Mouse (Mus musculus) stomach, embryonic 15.5 days (tissue): Measurements from ENCODE around the gene Hoxa9. TPM values are rescaled to one million over a fixed set of nuclear protein-coding genes. Genes with fewer than 3 reads are reported as not detected.

Experiments used
- ATAC-seq: fragments of 200-750 bp; cut with Nextera tagmentation; 2 replicates; pipeline ENCODE4 v1.8.0; 2017; ENCODE audit warnings: low read depth, moderate number of reproducible peaks, moderate TSS enrichment; ENCODE audit not compliant: insufficient read depth, low FRiP score
- H3K27ac ChIP-seq: fragments of 300-500 bp; sonication (generic); 2 replicates; pipeline ENCODE4 v1.5.1; 2015; ENCODE audit warnings: mild to moderate bottlenecking, inconsistent platforms
- H3K27me3 ChIP-seq: fragments of 300-500 bp; sonication (generic); replicated peaks from 2 replicates; pipeline ENCODE4 v1.6.1; 2015; ENCODE audit warnings: inconsistent platforms
- H3K36me3 ChIP-seq: fragments of 300-500 bp; sonication (generic); 2 replicates; pipeline ENCODE4 v1.6.1; 2015; ENCODE audit warnings: inconsistent platforms
- H3K4me1 ChIP-seq: fragments of 300-500 bp; sonication (generic); 2 replicates; pipeline ENCODE4 v1.6.1; 2015; ENCODE audit warnings: inconsistent platforms
- H3K4me2 ChIP-seq: fragments of 300-500 bp; sonication (generic); 2 replicates; pipeline ENCODE4 v1.6.1; 2015; ENCODE audit warnings: mild to moderate bottlenecking, inconsistent platforms
- H3K4me3 ChIP-seq: fragments of 300-500 bp; sonication (generic); replicated peaks from 2 replicates; pipeline ENCODE4 v1.5.1; 2015; ENCODE audit warnings: inconsistent platforms
- H3K9ac ChIP-seq: fragments of 300-500 bp; sonication (generic); 2 replicates; pipeline ENCODE4 v1.6.1; 2015; ENCODE audit warnings: inconsistent platforms
- H3K9me3 ChIP-seq: fragments of 300-500 bp; sonication (generic); 2 replicates; pipeline ENCODE4 v1.6.1; 2016; ENCODE audit warnings: inconsistent platforms
- WGBS: fragments of 180-500 bp; shearing (Covaris S2); methylation state at CpG from one replicate; pipeline ENCODE4 v1.1.7; 2015; 5-methylcytosine and 5-hydroxymethylcytosine counted together
- polyA plus RNA-seq: library from polyadenylated mRNA; unstranded; fragments of >200 nt; fragmentation: Nextera tagmentation; extraction: Ambion mirVana; gene quantifications from 2 replicates; pipeline ENCODE4 v1.2.1, GENCODE M21; 2015

The Hoxa9 gene
- polyA plus RNA-seq, 1 experiment from 2014 or later: 1.9 TPM

DNA sequence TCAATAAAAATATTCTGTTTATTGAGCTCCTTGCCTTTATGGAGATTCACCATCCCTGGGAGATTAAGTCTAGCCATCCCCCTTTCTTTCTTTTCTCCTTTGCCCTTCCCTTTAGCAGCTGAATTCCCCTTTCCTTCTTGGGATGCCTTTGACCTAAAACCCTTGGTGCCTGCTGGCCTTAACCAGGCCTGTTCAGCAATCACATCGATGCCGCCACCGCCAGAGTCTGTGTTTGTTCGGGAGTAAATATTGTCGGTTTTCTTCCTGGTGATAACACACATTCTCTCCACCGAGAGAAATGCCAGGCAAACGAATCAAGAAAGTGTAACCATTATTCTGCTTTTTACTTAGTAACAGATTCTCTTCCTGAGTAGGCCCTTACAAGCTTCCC is 7.3 kb upstream of the Hoxa9 start:
- Histone ChIP-seq H3K9ac (no peak overlapping the region), H3K27me3 (peaks cover 97% of the 10 kb centered on the region), H3K36me3 (no peaks in the 10 kb centered on the region), H3K4me2 (no peak overlapping the region), H3K4me1 (no peaks in the 10 kb centered on the region), H3K9me3 (no peaks in the 10 kb centered on the region), H3K4me3 (no peak overlapping the region), H3K27ac (no peak overlapping the region)
- ATAC-seq: no peak
- 3% methylated on average over 7 of the region's 7 CpGs for WGBS

DNA sequence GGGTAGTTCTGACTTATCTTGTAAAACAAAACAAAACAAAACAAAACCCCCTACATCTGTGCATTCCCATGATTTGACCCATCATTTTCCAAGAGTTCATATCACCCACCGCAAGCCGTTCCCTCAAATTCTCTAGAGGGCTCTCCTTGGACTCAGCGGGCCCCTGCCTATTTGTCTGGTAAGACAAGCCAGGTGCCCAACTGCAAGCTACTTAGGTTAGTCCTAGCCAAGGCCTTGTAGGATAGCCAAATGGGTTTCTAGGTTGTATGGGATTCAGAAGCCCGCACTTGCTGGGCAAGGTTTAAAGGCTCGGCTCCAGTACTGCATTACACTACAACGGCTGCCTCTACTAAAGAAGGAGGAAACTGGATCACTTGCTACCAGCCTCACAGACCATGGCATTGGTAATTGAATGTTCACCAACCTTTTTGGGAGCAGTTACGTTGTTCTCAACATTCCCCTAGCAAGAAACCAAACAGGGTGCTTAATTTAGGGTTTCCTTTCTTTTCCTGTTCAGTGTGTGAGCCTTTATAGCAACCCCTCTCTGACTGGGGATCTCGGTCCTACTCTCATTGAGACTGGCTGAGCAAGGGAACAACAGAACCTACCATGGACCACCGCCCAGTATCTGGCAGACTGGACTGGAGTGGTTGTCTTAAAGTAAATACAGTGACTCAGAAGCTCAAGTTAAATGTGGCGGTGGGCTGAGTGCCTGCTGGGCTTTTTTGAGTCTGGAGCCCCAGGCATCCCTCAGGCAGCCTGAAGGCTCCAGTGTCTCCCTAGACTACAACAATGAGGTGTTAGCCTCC is 6.7 kb upstream of the Hoxa9 start:
- H3K27ac ChIP-seq: no peak overlapping the region
- no peak overlapping the region for H3K4me2 ChIP-seq
- H3K4me3 ChIP-seq: no peak overlapping the region
- no peaks in the 10 kb centered on the region for H3K9me3 ChIP-seq
- no peak for ATAC-seq
- WGBS: 13% methylated on average over 10 of the region's 10 CpGs
- H3K4me1 ChIP-seq: no peaks in the 10 kb centered on the region
- H3K27me3 ChIP-seq: peaks cover 97% of the 10 kb centered on the region
- no peaks in the 10 kb centered on the region for H3K36me3 ChIP-seq
- H3K9ac ChIP-seq: no peak overlapping the region

DNA sequence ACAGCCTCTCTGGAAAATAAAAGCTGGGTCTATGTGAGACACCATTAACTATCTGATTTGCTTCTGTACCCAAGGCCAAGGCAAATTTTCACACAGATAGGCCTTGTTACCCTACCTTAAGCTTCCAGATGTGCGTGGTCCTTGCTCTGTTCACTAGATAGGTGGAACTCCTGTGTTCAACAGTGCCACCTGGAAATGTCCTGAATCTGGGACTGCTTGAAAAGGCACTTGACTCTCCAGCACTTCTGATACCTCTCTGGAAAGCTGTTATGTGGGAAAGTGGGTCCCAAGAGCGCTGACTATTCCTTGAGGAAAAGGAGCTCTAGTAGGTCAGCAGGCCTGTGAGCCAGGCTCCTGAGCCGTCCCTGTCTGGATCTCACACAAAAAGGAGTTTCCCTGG is 5.9 kb upstream of the Hoxa9 start:
- no peak overlapping the region for H3K4me3 ChIP-seq
- no peak for ATAC-seq
- H3K9ac ChIP-seq: no peak overlapping the region
- no peak overlapping the region for H3K4me2 ChIP-seq
- H3K27me3 ChIP-seq: peaks cover 96% of the 10 kb centered on the region
- no peak overlapping the region for H3K27ac ChIP-seq
- no peaks in the 10 kb centered on the region for H3K36me3 ChIP-seq
- H3K4me1 ChIP-seq: no peaks in the 10 kb centered on the region
- 11% methylated on average over 3 of the region's 3 CpGs for WGBS
- no peaks in the 10 kb centered on the region for H3K9me3 ChIP-seq

DNA sequence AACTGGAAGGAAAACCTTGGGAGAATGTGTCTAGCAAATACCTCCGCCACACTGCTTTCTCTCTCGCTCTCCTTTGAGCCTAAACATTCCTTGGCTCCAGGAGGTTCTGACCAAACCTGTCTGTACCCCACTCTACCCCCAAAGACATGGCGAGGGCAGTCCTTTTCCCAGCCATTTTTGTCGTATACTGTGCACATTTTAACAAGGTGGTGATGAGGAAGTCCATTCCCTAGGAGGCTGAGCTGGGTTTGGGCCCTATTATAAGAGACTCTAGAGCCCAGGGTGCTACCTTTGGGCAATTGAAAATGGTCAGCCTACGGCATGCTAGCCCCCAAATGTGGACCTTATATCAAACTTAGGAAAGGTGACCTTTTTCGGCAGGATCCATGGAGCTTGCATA is 5.0 kb upstream of the Hoxa9 start:
- Histone ChIP-seq H3K27ac (no peak overlapping the region), H3K9ac (no peak overlapping the region), H3K4me2 (no peak overlapping the region), H3K4me1 (no peaks in the 10 kb centered on the region), H3K4me3 (no peak overlapping the region), H3K27me3 (peaks cover 93% of the 10 kb centered on the region), H3K36me3 (no peaks in the 10 kb centered on the region), H3K9me3 (no peaks in the 10 kb centered on the region)
- no peak for ATAC-seq
- 21% methylated on average over 6 of the region's 6 CpGs for WGBS

DNA sequence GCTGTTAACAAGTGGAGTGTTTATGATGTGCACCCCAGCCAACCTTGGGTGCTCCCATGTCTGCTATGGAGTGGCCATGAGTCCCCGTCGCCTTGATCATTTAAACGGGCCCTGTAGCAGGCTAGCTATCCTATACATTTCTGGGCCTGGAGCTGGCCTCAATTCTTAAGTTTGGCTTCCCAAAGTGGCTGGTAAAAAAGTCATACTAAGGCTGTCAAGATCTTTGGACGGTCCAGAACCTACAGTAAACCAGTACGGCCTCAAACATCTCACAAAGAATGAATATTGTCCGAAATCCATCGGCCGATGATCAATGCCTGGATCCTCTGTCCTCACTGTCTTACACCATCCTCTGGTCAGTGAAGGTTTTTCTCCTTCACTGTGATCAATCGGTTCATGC is 4.4 kb upstream of the Hoxa9 start:
- H3K27ac ChIP-seq: no peak overlapping the region
- no peak overlapping the region for H3K9ac ChIP-seq
- peaks cover 93% of the 10 kb centered on the region for H3K27me3 ChIP-seq
- no peak for ATAC-seq
- H3K4me3 ChIP-seq: no peak overlapping the region
- H3K36me3 ChIP-seq: no peaks in the 10 kb centered on the region
- H3K4me1 ChIP-seq: no peaks in the 10 kb centered on the region
- WGBS: 30% methylated on average over 9 of the region's 9 CpGs
- no peaks in the 10 kb centered on the region for H3K9me3 ChIP-seq
- H3K4me2 ChIP-seq: no peak overlapping the region

DNA sequence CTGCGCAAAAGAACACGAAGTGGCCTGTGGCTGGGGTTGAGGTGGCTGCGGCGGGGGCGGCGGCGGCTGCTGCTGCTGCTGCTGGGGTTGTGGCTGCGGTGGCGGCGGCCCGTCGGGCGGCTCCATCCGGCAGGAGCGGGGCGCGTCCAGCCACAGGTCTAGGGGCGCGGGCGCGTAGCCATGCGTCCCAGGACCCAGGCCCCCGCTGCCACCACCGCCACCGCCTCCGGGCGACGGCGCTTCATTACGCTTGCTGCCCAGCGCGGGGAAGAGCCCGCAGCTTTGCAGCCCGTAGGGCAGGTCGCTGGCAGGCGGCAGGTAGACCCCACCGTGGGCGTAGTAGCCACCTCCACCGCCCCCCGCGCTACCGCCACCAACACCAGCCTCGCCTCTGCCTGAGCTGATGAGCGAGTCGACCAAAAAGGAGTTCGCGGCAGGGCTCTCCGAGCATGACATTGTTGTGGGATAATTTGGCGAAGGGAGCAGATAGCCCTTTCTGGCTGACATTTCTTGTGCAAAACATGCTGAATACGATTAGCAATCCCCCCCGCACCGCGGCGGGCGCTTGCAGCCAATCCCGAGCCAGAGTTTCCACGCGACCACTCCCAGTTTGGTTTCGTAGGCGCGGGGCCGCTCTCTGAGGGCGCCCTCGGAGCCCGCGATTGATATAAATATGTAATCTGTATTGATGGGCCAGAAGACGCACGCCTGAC is 3.7 kb upstream of the Hoxa9 start:
- Histone ChIP-seq H3K4me2 (no peak overlapping the region), H3K9ac (no peak overlapping the region)
- no peak for ATAC-seq

DNA sequence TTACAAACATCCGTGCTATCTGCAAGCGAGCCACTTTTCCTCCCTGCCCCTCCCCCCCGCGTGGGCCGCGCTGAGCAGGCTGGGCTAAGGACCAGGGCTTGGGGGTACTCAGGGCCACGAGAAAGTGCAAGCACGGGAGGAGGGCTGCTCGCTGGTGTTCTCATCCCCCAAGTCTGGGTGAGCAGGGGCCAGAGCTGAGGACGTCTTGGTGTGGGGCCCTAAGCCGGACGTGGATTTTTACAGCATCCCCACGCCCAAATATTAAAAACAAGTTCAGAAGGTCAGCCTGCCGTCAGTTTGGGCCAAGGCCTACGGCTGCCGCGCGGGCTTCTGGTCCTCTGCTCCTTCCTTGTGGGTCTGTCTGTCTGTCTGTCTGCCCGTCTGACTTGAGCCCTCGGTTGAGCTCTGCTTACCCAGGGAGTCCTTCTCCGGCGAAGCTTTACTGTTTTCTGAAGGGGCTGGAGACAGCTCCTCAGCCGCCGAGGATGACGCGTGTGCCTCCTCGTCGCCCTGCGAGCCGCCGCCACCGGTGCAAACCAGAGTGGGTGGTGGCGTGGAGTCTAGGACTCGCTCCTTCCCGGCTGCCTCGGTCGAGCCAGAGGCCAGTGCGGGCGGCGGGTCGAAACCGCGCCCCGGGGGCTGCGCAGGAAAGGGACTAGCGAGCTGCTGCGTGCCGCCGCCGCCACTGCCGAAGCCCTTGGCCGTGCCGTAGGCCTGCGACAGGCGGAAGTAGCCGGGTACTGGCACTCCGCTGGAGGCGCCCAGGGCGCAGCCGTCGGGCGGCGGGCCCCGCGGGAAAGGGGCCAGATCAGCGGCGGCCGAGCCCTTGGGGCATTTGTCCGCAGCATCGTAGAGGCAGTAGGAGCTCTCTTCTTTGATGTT is 2.9 kb upstream of the Hoxa9 start:
- 0 out of 2 replicates have a peak, but pooled peaks cover 6% of the 10 kb centered on the region for H3K4me1 ChIP-seq
- no peaks in the 10 kb centered on the region for H3K36me3 ChIP-seq
- H3K27me3 ChIP-seq: peaks cover 95% of the 10 kb centered on the region
- no peak overlapping the region for H3K9ac ChIP-seq
- 0 out of 2 replicates have a peak overlapping the region, but pooled peaks have one; percentile 10 for H3K4me3 ChIP-seq
- H3K4me2 ChIP-seq: no peak overlapping the region
- ATAC-seq: no peak
- no peaks in the 10 kb centered on the region for H3K9me3 ChIP-seq
- WGBS: 1% methylated on average over 70 of the region's 70 CpGs
- no peak overlapping the region for H3K27ac ChIP-seq

More for the DNA sequence above, 3.7 kb upstream of the Hoxa9 start:
- H3K27me3 ChIP-seq: peaks cover 93% of the 10 kb centered on the region
- H3K27ac ChIP-seq: no peak overlapping the region
- H3K36me3 ChIP-seq: no peaks in the 10 kb centered on the region
- H3K9me3 ChIP-seq: no peaks in the 10 kb centered on the region
- H3K4me3 ChIP-seq: 0 out of 2 replicates have a peak overlapping the region, but pooled peaks have one; percentile 10
- H3K4me1 ChIP-seq: 0 out of 2 replicates have a peak, but pooled peaks cover 2% of the 10 kb centered on the region
- WGBS: 2% methylated on average over 65 of the region's 68 CpGs

DNA sequence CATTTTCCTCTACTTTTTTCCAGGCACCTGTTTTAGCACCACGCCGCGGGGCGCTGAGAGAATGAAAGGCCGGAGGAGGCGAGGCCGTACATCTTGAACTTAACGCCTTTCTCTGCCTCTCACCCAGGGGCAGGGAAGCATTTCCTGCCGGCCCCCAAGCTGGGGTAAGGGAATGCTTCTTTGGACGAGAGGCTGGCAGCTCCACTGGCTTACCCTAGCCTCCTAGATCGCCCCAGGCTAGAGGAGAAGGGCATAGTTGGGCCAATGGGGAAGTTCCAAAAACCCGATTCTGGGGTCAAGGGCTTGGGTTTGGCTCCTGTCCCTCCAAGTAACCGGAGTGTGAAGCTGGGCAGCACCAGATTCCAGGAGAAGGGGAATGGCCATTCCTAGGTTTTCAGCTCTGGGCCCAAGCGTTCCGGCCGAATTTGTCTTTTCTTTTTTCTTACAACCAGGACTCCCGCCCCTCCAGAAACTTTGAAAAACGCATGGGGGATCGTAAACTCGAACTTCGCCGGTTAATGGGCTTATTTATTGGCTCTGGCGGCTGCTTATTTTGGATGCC is 2.2 kb upstream of the Hoxa9 start:
- H3K27ac ChIP-seq: no peak overlapping the region
- H3K4me2 ChIP-seq: no peak overlapping the region
- no peak overlapping the region for H3K9ac ChIP-seq
- no peak overlapping the region for H3K4me3 ChIP-seq
- H3K9me3 ChIP-seq: no peaks in the 10 kb centered on the region
- 0 out of 2 replicates have a peak, but pooled peaks cover 6% of the 10 kb centered on the region for H3K4me1 ChIP-seq
- WGBS: 3% methylated on average over 23 of the region's 23 CpGs
- peaks cover 94% of the 10 kb centered on the region for H3K27me3 ChIP-seq
- ATAC-seq: no peak
- no peaks in the 10 kb centered on the region for H3K36me3 ChIP-seq

DNA sequence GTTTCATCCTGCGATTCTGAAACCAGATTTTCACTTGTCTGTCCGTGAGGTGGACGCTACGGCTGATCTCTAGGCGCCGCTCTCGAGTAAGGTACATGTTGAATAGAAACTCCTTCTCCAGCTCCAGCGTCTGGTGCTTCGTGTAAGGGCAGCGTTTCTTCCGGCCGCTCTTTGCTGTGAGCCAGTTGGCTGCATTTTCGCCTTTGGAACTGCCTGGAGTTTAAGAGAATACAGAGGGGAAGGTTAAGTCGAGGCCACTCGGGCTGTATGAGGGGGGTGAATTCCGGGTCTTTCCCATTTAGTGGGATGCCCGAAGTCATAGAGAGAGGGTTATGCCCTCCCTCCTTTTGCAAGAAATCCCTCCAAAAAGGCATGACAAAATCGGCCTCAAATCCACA is 1.7 kb upstream of the Hoxa9 start:
- no peak for ATAC-seq
- Histone ChIP-seq H3K4me2 (no peak overlapping the region), H3K4me1 (0 out of 2 replicates have a peak, but pooled peaks cover 6% of the 10 kb centered on the region), H3K27ac (no peak overlapping the region), H3K9ac (no peak overlapping the region), H3K27me3 (peaks cover 93% of the 10 kb centered on the region), H3K9me3 (no peaks in the 10 kb centered on the region), H3K4me3 (no peak overlapping the region), H3K36me3 (no peaks in the 10 kb centered on the region)
- WGBS: under 1% methylated on average over 18 of the region's 18 CpGs

DNA sequence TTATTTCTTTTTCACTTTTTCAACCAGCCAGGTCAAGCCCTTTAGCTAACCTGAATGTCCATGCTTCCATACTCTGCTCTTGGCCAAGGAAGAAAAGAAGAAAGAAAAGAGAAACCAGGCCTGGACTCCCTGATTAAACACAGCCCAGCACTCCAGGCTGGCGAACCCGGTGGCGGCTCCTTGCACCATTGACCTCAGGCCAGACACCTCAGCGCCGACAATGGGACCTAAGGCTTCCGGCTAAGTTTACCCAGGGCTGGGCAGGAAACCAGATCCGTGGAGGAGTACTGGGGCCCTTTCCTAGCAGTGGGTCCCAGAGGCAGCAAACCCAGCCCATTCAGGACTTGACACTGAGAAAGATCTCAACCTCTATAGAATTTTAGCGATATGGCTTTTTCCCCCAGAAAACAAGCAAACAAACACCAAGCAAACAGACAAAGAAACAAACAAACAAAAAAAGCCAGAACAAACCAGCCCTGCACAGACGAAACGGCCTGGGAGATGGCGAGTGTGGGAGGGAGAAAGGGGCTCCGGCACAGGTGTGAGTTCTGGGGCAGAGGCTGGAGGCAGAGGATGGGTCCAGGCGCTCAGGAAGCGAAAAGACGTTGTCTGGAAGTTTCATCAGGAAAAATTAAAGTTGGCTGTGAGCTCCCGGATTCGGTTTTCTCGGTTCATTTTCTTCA is 1.1 kb upstream of the Hoxa9 start:
- Histone ChIP-seq H3K4me1 (0 out of 2 replicates have a peak, but pooled peaks cover 6% of the 10 kb centered on the region), H3K9me3 (no peaks in the 10 kb centered on the region), H3K9ac (no peak overlapping the region), H3K4me3 (no peak overlapping the region), H3K36me3 (no peaks in the 10 kb centered on the region), H3K4me2 (no peak overlapping the region), H3K27ac (no peak overlapping the region), H3K27me3 (peaks cover 93% of the 10 kb centered on the region)
- ATAC-seq: no peak
- 1% methylated on average over 18 of the region's 18 CpGs for WGBS
